Mouse (Mus musculus): Measurements from ENCODE around the gene Cbr4. TPM values are rescaled to one million over a fixed set of nuclear protein-coding genes. Genes with fewer than 3 reads are reported as not detected.

The Cbr4 gene
- polyA plus RNA-seq, 1 experiment from 2014 or later, result 29.5 TPM

- DNase-seq (ENCODE audit: low spot score) (no peak), ATAC-seq (ENCODE audit: insufficient number of reproducible peaks, low FRiP score, low TSS enrichment, low read depth) (no peak)
- H3K27me3 ChIP-seq (ENCODE audit: control insufficient read depth, insufficient read depth, low read length), result no peaks in the 10 kb centered on the region
- H3K36me3 ChIP-seq (ENCODE audit: control insufficient read depth, insufficient read depth, low read length), result no peaks in the 10 kb centered on the region
- no peaks in the 10 kb centered on the region for H3K4me1 ChIP-seq (ENCODE audit: control insufficient read depth, insufficient read depth, low read length)
- no peak overlapping the region for H3K27ac ChIP-seq (replicated peaks; ENCODE audit: low read depth, low read length)
- H3K9ac ChIP-seq (ENCODE audit: low read length), result no peak overlapping the region
- H3K4me3 ChIP-seq (ENCODE audit: low read depth, low read length), result no peak overlapping the region
- no peak overlapping the region for H3K4me2 ChIP-seq (ENCODE audit: low read depth, severe bottlenecking)
- H3K9me3 ChIP-seq (ENCODE audit: control insufficient read depth, low read length), result no peaks in the 10 kb centered on the region
Observed at GRCm38 (mm10) chr8:61502277-61502676, 14.7 kb downstream of the Cbr4 start.

GRCm38 (mm10) chr8:61515110-61515930 lies 27.8 kb downstream of the Cbr4 start:
- no peak overlapping the region for H3K4me2 ChIP-seq (ENCODE audit: low read depth, severe bottlenecking)
- DNase-seq (ENCODE audit: low spot score) (no peak), ATAC-seq (ENCODE audit: insufficient number of reproducible peaks, low FRiP score, low TSS enrichment, low read depth) (no peak)
- H3K36me3 ChIP-seq (ENCODE audit: control insufficient read depth, insufficient read depth, low read length), result no peaks in the 10 kb centered on the region; the same call in 1 of the 2 replicates
- H3K27ac ChIP-seq (replicated peaks; ENCODE audit: low read depth, low read length), result no peak overlapping the region
- no peaks in the 10 kb centered on the region for H3K27me3 ChIP-seq (ENCODE audit: control insufficient read depth, insufficient read depth, low read length)
- H3K4me1 ChIP-seq (ENCODE audit: control insufficient read depth, insufficient read depth, low read length), result no peaks in the 10 kb centered on the region
- H3K9me3 ChIP-seq (ENCODE audit: control insufficient read depth, low read length), result no peaks in the 10 kb centered on the region
- H3K4me3 ChIP-seq (ENCODE audit: low read depth, low read length), result no peak overlapping the region
- 95% methylated on average over 24 of the region's 24 CpGs for WGBS
- H3K9ac ChIP-seq (ENCODE audit: low read length), result no peak overlapping the region

- Histone ChIP-seq H3K27me3 (ENCODE audit: control insufficient read depth, insufficient read depth, low read length) (no peaks in the 10 kb centered on the region), H3K27ac (replicated peaks; ENCODE audit: low read depth, low read length) (no peak overlapping the region), H3K4me2 (ENCODE audit: low read depth, severe bottlenecking) (no peak overlapping the region), H3K9ac (ENCODE audit: low read length) (no peak overlapping the region), H3K4me1 (ENCODE audit: control insufficient read depth, insufficient read depth, low read length) (no peaks in the 10 kb centered on the region), H3K4me3 (ENCODE audit: low read depth, low read length) (no peak overlapping the region), H3K36me3 (ENCODE audit: control insufficient read depth, insufficient read depth, low read length) (no peaks in the 10 kb centered on the region; the same call in 1 of the 2 replicates), H3K9me3 (ENCODE audit: control insufficient read depth, low read length) (no peaks in the 10 kb centered on the region)
- 0 out of 2 replicates have a peak, but pooled peaks have one; percentile 65 for ATAC-seq (ENCODE audit: insufficient number of reproducible peaks, low FRiP score, low TSS enrichment, low read depth)
- peak; percentile 87 for DNase-seq (ENCODE audit: low spot score)
- 53% methylated on average over 25 of the region's 25 CpGs for WGBS
Observed at GRCm38 (mm10) chr8:61515931-61516744, 28.6 kb downstream of the Cbr4 start.

GRCm38 (mm10) chr8:61516745-61517501 lies 29.4 kb downstream of the Cbr4 start:
- no peaks in the 10 kb centered on the region for H3K4me1 ChIP-seq (ENCODE audit: control insufficient read depth, insufficient read depth, low read length)
- no peak overlapping the region for H3K4me2 ChIP-seq (ENCODE audit: low read depth, severe bottlenecking)

GRCm38 (mm10) chr8:61517502-61518185 lies 30.1 kb downstream of the Cbr4 start:
- ATAC-seq (ENCODE audit: insufficient number of reproducible peaks, low FRiP score, low TSS enrichment, low read depth) (no peak), DNase-seq (ENCODE audit: low spot score) (no peak)
- Histone ChIP-seq H3K9me3 (ENCODE audit: control insufficient read depth, low read length) (no peaks in the 10 kb centered on the region), H3K27me3 (ENCODE audit: control insufficient read depth, insufficient read depth, low read length) (no peaks in the 10 kb centered on the region), H3K4me1 (ENCODE audit: control insufficient read depth, insufficient read depth, low read length) (no peaks in the 10 kb centered on the region), H3K4me3 (ENCODE audit: low read depth, low read length) (no peak overlapping the region), H3K4me2 (ENCODE audit: low read depth, severe bottlenecking) (no peak overlapping the region), H3K27ac (replicated peaks; ENCODE audit: low read depth, low read length) (no peak overlapping the region), H3K9ac (ENCODE audit: low read length) (no peak overlapping the region), H3K36me3 (ENCODE audit: control insufficient read depth, insufficient read depth, low read length) (no peaks in the 10 kb centered on the region; the same call in 1 of the 2 replicates)
- 78% methylated on average over 14 of the region's 14 CpGs for WGBS

More at GRCm38 (mm10) chr8:61516745-61517501, 29.4 kb downstream of the Cbr4 start:
- no peak overlapping the region for H3K27ac ChIP-seq (replicated peaks; ENCODE audit: low read depth, low read length)
- H3K9ac ChIP-seq (ENCODE audit: low read length), result no peak overlapping the region
- 84% methylated on average over 8 of the region's 8 CpGs for whole genome bisulfite sequencing
- ATAC-seq (ENCODE audit: insufficient number of reproducible peaks, low FRiP score, low TSS enrichment, low read depth) (no peak), DNase-seq (ENCODE audit: low spot score) (no peak)
- no peaks in the 10 kb centered on the region for H3K9me3 ChIP-seq (ENCODE audit: control insufficient read depth, low read length)
- H3K4me3 ChIP-seq (ENCODE audit: low read depth, low read length), result no peak overlapping the region
- no peaks in the 10 kb centered on the region for H3K27me3 ChIP-seq (ENCODE audit: control insufficient read depth, insufficient read depth, low read length)
- H3K36me3 ChIP-seq (ENCODE audit: control insufficient read depth, insufficient read depth, low read length), result no peaks in the 10 kb centered on the region; the same call in 1 of the 2 replicates

- Histone ChIP-seq H3K27ac (replicated peaks; ENCODE audit: low read depth, low read length) (no peak overlapping the region), H3K4me3 (ENCODE audit: low read depth, low read length) (no peak overlapping the region), H3K27me3 (ENCODE audit: control insufficient read depth, insufficient read depth, low read length) (no peaks in the 10 kb centered on the region), H3K9me3 (ENCODE audit: control insufficient read depth, low read length) (no peaks in the 10 kb centered on the region), H3K4me2 (ENCODE audit: low read depth, severe bottlenecking) (no peak overlapping the region), H3K9ac (ENCODE audit: low read length) (no peak overlapping the region), H3K4me1 (ENCODE audit: control insufficient read depth, insufficient read depth, low read length) (no peaks in the 10 kb centered on the region), H3K36me3 (ENCODE audit: control insufficient read depth, insufficient read depth, low read length) (peaks cover 2% of the 10 kb centered on the region; the same call in 1 of the 2 replicates)
- WGBS, result 11% methylated on average over 1 of the region's 1 CpGs
- ATAC-seq (ENCODE audit: insufficient number of reproducible peaks, low FRiP score, low TSS enrichment, low read depth), result no peak
- peak; percentile 44 for DNase-seq (ENCODE audit: low spot score)
Observed at GRCm38 (mm10) chr8:61522132-61522531, 34.6 kb downstream of the Cbr4 start.

GRCm38 (mm10) chr8:61527037-61527436 lies 39.5 kb downstream of the Cbr4 start:
- 93% methylated on average over 14 of the region's 14 CpGs for WGBS
- no peaks in the 10 kb centered on the region for H3K4me1 ChIP-seq (ENCODE audit: control insufficient read depth, insufficient read depth, low read length)
- H3K4me2 ChIP-seq (ENCODE audit: low read depth, severe bottlenecking), result no peak overlapping the region
- H3K36me3 ChIP-seq (ENCODE audit: control insufficient read depth, insufficient read depth, low read length), result peaks cover 6% of the 10 kb centered on the region; the same call in 1 of the 2 replicates
- ATAC-seq (ENCODE audit: insufficient number of reproducible peaks, low FRiP score, low TSS enrichment, low read depth) (no peak), DNase-seq (ENCODE audit: low spot score) (no peak)
- no peak overlapping the region for H3K4me3 ChIP-seq (ENCODE audit: low read depth, low read length)
- H3K9ac ChIP-seq (ENCODE audit: low read length), result no peak overlapping the region
- no peak overlapping the region for H3K27ac ChIP-seq (replicated peaks; ENCODE audit: low read depth, low read length)
- H3K9me3 ChIP-seq (ENCODE audit: control insufficient read depth, low read length), result no peaks in the 10 kb centered on the region
- H3K27me3 ChIP-seq (ENCODE audit: control insufficient read depth, insufficient read depth, low read length), result no peaks in the 10 kb centered on the region
